Mouse (Mus musculus) cerebellum, adult 2 months (tissue): ENCODE measurements around the gene Map1lc3b.

ENCODE experiments used
- CTCF ChIP-seq: fragments of 200-500 bp; IDR thresholded peaks from 2 replicates; pipeline ENCODE4 v1.5.1; 2011; ENCODE audit warnings: low read depth, mild to moderate bottlenecking, control low read depth, low read length, moderate library complexity, borderline replicate concordance; ENCODE audit not compliant: insufficient read depth
- POLR2A ChIP-seq: fragments of 200-500 bp; IDR thresholded peaks from 2 replicates; pipeline ENCODE4 v1.6.1; 2011; ENCODE audit warnings: low read length, control low read depth, borderline replicate concordance; ENCODE audit not compliant: insufficient read depth

DNA sequence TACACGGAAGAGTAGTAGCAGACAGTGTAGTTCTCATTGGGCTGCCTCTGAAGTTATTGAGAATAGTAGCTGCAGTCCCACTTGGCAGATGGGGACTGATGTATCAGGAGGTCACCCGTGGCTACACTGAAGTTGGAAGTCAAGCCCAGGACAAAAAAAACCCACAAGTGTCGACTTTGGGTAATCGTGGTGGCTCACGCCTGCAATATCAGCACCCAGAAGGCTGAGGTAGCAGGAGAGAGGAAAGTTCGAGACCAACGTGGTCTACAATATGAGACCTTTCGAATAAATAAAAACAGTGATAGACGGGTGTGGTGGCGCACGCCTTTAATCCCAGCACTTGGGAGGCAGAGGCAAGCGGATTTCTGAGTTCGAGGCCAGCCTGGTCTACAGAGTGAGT lies 5.4 kb upstream of the Map1lc3b start:
- no peak for TF ChIP-seq POLR2A
- TF ChIP-seq CTCF, result no peak
